Mouse (Mus musculus): ENCODE results near the gene Pknox1.

DNA sequence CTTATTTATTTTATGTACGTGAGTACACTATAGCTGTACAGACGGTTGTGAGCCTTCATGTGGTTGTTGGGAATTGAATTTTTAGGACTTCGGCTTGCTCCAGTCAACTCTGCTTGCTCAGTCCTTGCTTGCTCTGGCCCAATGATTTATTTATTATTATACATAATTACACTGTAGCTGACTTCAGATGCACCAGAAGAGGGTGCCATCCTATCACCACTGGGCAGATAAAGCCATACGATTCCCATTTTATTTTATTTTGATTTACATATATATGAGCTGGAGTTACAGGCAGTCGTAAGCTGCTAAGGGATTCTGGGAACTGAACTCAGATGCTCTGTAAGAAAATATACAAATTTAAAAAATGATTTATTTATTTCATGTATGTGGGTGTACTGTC lies 7.2 kb downstream of the Pknox1 start:
- TF ChIP-seq CTCF (IDR thresholded peaks at IDR 0.05; ENCODE audit: low read depth) = peak; percentile 38
- no peak for TF ChIP-seq EP300 (optimal IDR thresholded peaks at IDR 0.05)

Data from stomach, postnatal 0 days (tissue).